Mouse (Mus musculus) midbrain, postnatal 0 days (tissue): ENCODE data around the gene Spock1. TPM values are rescaled to one million over a fixed set of nuclear protein-coding genes. Genes with fewer than 3 reads are reported as not detected.

Experiments used
- ATAC-seq: fragments of 200-750 bp; cut with Nextera tagmentation; 2 replicates; pipeline ENCODE4 v1.8.0; 2017; ENCODE audit warnings: moderate number of reproducible peaks, mild to moderate bottlenecking, moderate TSS enrichment, moderate library complexity; ENCODE audit not compliant: low FRiP score
- DNase-seq: peaks from one replicate; pipeline ENCODE4 v3.0.0-alpha.2; 2015; ENCODE audit warnings: low spot score
- H3K27ac ChIP-seq: fragments of 300-500 bp; sonication (generic); 2 replicates; pipeline ENCODE4 v1.5.1; 2014; ENCODE audit warnings: low read depth, mild to moderate bottlenecking, low read length, mixed read lengths
- H3K27me3 ChIP-seq: fragments of 300-500 bp; sonication (generic); 2 replicates; pipeline ENCODE4 v1.6.1; 2014; ENCODE audit warnings: low read length, control low read depth, mixed read lengths; ENCODE audit not compliant: insufficient read depth
- H3K36me3 ChIP-seq: fragments of 300-500 bp; sonication (generic); 2 replicates; pipeline ENCODE4 v1.6.1; 2014; ENCODE audit warnings: low read length, control low read depth, mixed read lengths; ENCODE audit not compliant: insufficient read depth
- H3K4me1 ChIP-seq: fragments of 300-500 bp; sonication (generic); 2 replicates; pipeline ENCODE4 v1.6.1; 2014; ENCODE audit warnings: mild to moderate bottlenecking, control low read depth, antibody characterized with exemption, low read length, mixed read lengths; ENCODE audit not compliant: insufficient read depth
- H3K4me2 ChIP-seq: fragments of 300-500 bp; sonication (generic); 2 replicates; pipeline ENCODE4 v1.6.1; 2014; ENCODE audit warnings: low read depth, mild to moderate bottlenecking, low read length, mixed read lengths; ENCODE audit not compliant: poor library complexity, severe bottlenecking
- H3K4me3 ChIP-seq: fragments of 300-500 bp; sonication (generic); 2 replicates; pipeline ENCODE4 v1.5.1; 2014; ENCODE audit warnings: low read depth, mild to moderate bottlenecking, low read length, moderate library complexity
- H3K9ac ChIP-seq: fragments of 300-500 bp; sonication (generic); replicated peaks from 2 replicates; pipeline ENCODE4 v1.6.1; 2014; ENCODE audit warnings: mild to moderate bottlenecking, low read length, moderate library complexity, mixed read lengths; ENCODE audit not compliant: poor library complexity, severe bottlenecking
- H3K9me3 ChIP-seq: fragments of 300-500 bp; sonication (generic); 2 replicates; pipeline ENCODE4 v1.6.1; 2016; ENCODE audit warnings: low read length, control low read depth
- CTCF ChIP-seq: IDR thresholded peaks from 2 replicates; pipeline ENCODE4 v1.5.1; 2016; ENCODE audit warnings: antibody characterized with exemption, mild to moderate bottlenecking
- WGBS: fragments of 180-500 bp; shearing (Covaris S2); extraction: QIAGEN DNeasy Blood & Tissue Kit; methylation state at CpG from one replicate; pipeline ENCODE4 v1.1.7; 2014; 5-methylcytosine and 5-hydroxymethylcytosine counted together
- polyA plus RNA-seq: library from polyadenylated mRNA; unstranded; fragments of >200 nt; fragmentation: Nextera tagmentation; extraction: Ambion mirVana; gene quantifications from 2 replicates; pipeline ENCODE4 v1.2.1, GENCODE M21; 2015
- total RNA-seq: library from RNA; depleted of rRNA; stranded (reverse); fragments of >200 nt; gene quantifications from 2 replicates; pipeline ENCODE4 v1.2.3, GENCODE M21; 2014

Gene Spock1
- total and polyA plus RNA-seq, 2 experiments from 2014 or later = 91.5 to 94.8 TPM

- H3K27me3 ChIP-seq = no peaks in the 10 kb centered on the region
- WGBS = 77% methylated on average over 2 of the region's 2 CpGs
- H3K4me3 ChIP-seq = no peak overlapping the region
- no peaks in the 10 kb centered on the region for H3K36me3 ChIP-seq
- ATAC-seq (no peak), DNase-seq (no peak)
- TF ChIP-seq CTCF = no peak
- H3K4me2 ChIP-seq = no peak overlapping the region
- H3K4me1 ChIP-seq = no peaks in the 10 kb centered on the region
- H3K9ac ChIP-seq = no peak overlapping the region
- H3K9me3 ChIP-seq = no peaks in the 10 kb centered on the region
- no peak overlapping the region for H3K27ac ChIP-seq
Observed at GRCm38 (mm10) chr13:57648784-57649183, 259.3 kb downstream of the Spock1 start.

- TF ChIP-seq CTCF = no peak
- H3K4me3 ChIP-seq = no peak overlapping the region
- 81% methylated on average over 4 of the region's 4 CpGs for WGBS
- H3K9ac ChIP-seq = no peak overlapping the region
- no peaks in the 10 kb centered on the region for H3K9me3 ChIP-seq
- no peak overlapping the region for H3K27ac ChIP-seq
- no peaks in the 10 kb centered on the region for H3K4me1 ChIP-seq
- no peaks in the 10 kb centered on the region for H3K36me3 ChIP-seq
- ATAC-seq = no peak
- H3K27me3 ChIP-seq = no peaks in the 10 kb centered on the region
- no peak overlapping the region for H3K4me2 ChIP-seq
- DNase-seq = no peak
Observed at GRCm38 (mm10) chr13:57647456-57647855, 260.7 kb downstream of the Spock1 start.

- DNase-seq = no peak
- no peak overlapping the region for H3K4me3 ChIP-seq
- WGBS = 82% methylated on average over 12 of the region's 12 CpGs
- H3K27ac ChIP-seq = no peak overlapping the region
- H3K9ac ChIP-seq = no peak overlapping the region
- no peaks in the 10 kb centered on the region for H3K9me3 ChIP-seq
- H3K27me3 ChIP-seq = no peaks in the 10 kb centered on the region
- TF ChIP-seq CTCF = no peak
- H3K36me3 ChIP-seq = no peaks in the 10 kb centered on the region
- no peak for ATAC-seq
- H3K4me2 ChIP-seq = no peak overlapping the region
- peaks cover 4% of the 10 kb centered on the region; the same call in 1 of the 2 replicates for H3K4me1 ChIP-seq
Observed at GRCm38 (mm10) chr13:57643036-57643435, 265.1 kb downstream of the Spock1 start.

- H3K4me1 ChIP-seq = peaks cover 9% of the 10 kb centered on the region
- no peaks in the 10 kb centered on the region for H3K9me3 ChIP-seq
- 95% methylated on average over 4 of the region's 4 CpGs for WGBS
- no peaks in the 10 kb centered on the region for H3K27me3 ChIP-seq
- no peak overlapping the region for H3K9ac ChIP-seq
- H3K4me2 ChIP-seq = no peak overlapping the region
- H3K36me3 ChIP-seq = no peaks in the 10 kb centered on the region
- DNase-seq = no peak
- H3K27ac ChIP-seq = no peak overlapping the region
- H3K4me3 ChIP-seq = no peak overlapping the region
- no peak for ATAC-seq
- no peak for TF ChIP-seq CTCF
Observed at GRCm38 (mm10) chr13:57641649-57642048, 266.5 kb downstream of the Spock1 start.

GRCm38 (mm10) chr13:57640968-57641367, 267.2 kb downstream of the Spock1 start:
- H3K4me3 ChIP-seq = no peak overlapping the region
- TF ChIP-seq CTCF = no peak
- H3K4me1 ChIP-seq = peaks cover 9% of the 10 kb centered on the region
- no peaks in the 10 kb centered on the region for H3K9me3 ChIP-seq
- WGBS = 85% methylated on average over 2 of the region's 2 CpGs
- H3K36me3 ChIP-seq = no peaks in the 10 kb centered on the region
- H3K27me3 ChIP-seq = no peaks in the 10 kb centered on the region
- no peak overlapping the region for H3K9ac ChIP-seq
- no peak for ATAC-seq
- H3K4me2 ChIP-seq = no peak overlapping the region
- no peak for DNase-seq
- H3K27ac ChIP-seq = no peak overlapping the region

- 81% methylated on average over 5 of the region's 5 CpGs for WGBS
- no peak for TF ChIP-seq CTCF
- H3K27ac ChIP-seq = no peak overlapping the region
Observed at GRCm38 (mm10) chr13:57638820-57639219, 269.3 kb downstream of the Spock1 start.

More at GRCm38 (mm10) chr13:57638820-57639219, 269.3 kb downstream of the Spock1 start:
- no peaks in the 10 kb centered on the region; the same call in 1 of the 2 replicates for H3K27me3 ChIP-seq
- H3K4me3 ChIP-seq = no peak overlapping the region
- H3K36me3 ChIP-seq = no peaks in the 10 kb centered on the region
- no peak overlapping the region for H3K9ac ChIP-seq
- no peaks in the 10 kb centered on the region for H3K9me3 ChIP-seq
- DNase-seq (no peak), ATAC-seq (no peak)
- peaks cover 9% of the 10 kb centered on the region for H3K4me1 ChIP-seq
- no peak overlapping the region for H3K4me2 ChIP-seq
